Mouse (Mus musculus): Measurements from ENCODE around the gene Dhx16.

The Dhx16 gene

DNA sequence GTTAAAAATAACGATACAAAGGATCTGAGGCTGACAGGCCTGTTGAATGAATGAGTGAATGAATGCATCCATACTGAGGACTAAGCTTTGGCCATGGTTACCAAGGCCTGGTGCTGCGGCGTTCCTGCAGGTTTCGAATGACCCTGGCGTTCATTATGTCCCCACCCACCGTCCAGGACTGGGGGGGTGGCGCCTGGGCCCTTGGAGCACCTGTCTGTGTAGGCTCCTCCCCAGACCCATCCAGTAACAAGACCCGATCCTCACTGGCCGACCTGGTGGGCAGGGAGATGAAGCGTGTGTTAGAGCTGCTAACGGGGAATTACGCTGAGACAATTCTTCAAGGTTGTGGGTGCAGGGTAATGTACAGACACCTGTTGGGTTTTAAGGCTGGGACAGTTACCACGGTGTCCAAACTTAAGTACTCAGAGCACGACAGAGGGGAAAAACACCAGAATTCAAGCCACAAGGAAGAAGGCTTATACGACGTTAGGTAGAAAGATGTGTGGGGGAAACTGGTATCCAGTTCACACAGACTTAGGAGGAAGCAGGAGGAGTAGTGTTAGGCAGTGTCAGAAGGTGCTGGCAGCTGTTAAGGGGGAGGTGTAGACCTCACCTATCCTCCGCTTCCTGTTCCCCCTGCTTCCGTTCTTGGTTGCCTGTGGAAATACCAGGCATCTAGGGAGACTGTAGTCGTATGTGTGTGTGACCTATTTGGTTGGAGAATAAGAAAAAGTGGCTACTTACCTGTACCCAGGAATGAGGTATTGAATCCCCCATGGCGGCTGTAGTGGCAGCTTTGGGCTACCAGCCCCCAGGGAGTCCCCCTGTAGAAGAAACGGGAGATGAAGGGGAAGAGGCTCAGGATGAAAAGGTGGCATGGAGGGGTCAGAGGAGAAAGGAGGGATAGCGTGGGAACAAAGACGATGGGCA lies 18.3 kb downstream of the Dhx16 start:
- DNase-seq, result no peak

DNA sequence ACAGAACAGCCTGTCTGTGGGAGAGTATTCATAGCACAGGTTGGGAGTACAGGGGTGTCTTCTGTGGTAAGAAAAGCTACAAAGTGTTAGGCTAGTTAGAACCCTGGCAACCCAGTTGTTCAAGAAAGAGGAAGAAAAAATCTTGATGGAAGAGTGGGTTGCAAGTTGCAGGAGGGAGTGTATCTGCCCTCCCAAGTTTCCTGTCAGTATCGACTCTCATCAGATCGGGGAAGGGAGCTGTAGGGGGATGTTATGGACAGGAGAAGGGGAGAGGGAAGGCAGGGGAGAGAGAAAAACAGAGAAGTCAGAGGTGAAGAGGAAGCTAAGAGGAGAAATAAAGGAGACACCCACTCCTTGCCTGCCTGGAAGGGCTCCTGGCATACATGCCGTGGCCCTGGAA lies 21.0 kb downstream of the Dhx16 start:
- DNase-seq, result no peak

DNA sequence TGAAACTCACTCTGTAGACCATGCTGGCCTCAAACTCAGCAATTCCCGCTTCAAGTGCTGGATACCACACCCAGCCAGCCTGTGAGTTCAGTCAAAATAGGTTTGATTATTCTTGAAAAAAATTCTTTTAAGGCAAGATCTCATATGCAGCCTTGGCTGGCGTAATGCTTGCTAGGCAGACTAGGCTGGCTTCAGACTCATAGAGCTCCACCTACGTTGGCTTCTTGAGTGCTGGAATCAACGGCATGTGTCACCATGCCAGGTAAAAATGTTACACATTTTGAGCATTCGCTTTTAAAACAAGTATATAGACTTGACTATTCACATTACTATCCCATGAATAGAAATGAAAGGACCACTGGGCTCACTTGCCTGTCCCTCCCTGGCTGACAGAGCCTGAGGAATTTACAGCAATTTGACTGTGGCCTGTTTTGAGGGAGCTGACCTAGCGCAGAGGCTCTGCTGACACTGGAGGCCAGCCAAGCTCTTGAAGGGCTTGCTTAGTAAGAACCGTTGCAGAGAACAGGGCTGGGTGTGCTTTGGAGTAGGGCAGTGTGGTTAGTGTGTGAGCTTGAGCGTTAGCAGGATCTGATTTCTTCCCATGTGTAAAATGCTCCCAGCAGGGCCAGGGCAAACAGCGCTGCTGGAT lies 23.8 kb downstream of the Dhx16 start:
- DNase-seq, result no peak

DNA sequence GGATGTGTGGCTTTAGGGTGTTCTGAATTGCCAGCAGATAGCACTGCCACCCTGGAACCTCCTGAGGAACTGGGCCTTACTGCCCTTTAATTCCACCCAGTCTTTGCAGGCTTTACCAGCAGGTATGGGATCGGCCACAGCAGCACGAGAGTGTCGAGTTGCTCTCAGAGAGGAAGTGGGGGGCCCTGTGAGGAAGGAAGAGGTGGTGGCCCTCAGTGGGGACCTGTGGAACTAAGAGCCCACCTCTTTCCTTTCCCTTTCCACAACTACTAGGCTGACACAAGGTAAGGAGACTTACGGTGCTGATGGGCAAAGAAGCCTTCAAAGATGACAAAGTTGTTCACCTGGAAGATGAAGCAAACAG lies 24.4 kb downstream of the Dhx16 start:
- no peak for DNase-seq

DNA sequence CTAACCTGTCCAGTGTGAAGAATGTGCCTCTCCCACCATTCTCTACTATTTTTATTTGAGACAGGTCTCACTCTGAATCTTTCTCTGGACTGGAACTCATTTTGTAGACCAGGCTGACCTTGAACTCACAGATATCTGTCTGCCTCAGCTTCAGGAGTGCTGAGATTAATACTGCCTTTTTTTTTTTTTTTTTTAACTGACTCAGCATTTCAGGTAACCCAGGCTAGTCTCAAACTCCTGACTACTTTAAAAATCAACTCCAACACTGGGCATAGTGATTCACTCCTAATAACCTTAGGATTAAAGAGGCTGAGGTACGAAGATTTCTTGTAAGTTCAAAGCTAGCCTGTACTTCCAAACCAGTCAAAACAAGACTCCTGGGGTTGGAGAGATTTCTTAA lies 26.0 kb downstream of the Dhx16 start:
- DNase-seq, result no peak

GRCm38 (mm10) chr17:35907609-35908008 lies 28.0 kb downstream of the Dhx16 start:
- no peak for DNase-seq

GRCm38 (mm10) chr17:35909186-35909918 lies 29.7 kb downstream of the Dhx16 start:
- DNase-seq, result no peak

DNA sequence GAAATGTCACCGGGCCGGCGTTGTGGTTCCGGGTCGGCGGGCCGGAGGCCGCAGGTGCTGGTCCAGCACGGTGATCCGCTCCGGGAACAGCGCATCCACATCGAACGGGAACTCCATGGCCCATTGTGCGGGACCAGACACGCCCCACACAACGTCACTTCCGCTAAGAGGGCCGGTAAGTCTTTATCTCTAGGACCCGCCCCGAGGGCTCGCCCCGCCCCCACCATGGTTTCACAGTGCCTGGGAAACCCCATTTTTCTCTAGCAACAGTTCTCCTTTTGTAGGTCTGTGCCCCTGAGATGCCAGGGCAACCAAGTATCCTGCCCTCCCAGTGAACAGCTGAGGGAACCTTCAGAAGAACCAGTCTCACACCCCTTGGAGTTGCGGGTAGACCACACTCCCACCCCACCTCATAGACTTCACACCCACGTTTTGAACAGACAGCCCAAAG lies 30.3 kb downstream of the Dhx16 start, which contains the start of gene Atat1:
Gene Atat1, minus strand, starts transcription at position 157 of the 451 bp plus-strand sequence.
- DNase-seq, result peak; percentile 87 to 89

DNA sequence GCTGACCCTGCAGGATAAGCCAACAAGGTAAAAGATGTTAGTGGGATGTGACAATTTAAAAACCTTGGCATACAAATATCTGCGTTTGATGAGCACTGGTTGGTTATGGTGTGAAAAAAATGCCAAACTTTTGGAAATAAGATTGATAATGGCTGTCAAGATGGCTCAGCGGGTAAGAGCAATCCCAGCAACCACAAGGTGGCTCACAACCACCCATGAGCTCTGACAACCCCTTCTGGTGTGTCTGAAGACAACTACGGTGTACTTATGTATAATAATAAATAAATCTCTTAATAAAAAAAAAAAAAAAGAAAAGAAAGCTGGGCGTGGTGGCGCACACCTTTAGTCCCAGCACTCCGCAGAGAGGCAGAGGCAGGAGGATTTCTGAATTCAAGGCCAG lies 35.4 kb downstream of the Dhx16 start:
- DNase-seq, result no peak

DNA sequence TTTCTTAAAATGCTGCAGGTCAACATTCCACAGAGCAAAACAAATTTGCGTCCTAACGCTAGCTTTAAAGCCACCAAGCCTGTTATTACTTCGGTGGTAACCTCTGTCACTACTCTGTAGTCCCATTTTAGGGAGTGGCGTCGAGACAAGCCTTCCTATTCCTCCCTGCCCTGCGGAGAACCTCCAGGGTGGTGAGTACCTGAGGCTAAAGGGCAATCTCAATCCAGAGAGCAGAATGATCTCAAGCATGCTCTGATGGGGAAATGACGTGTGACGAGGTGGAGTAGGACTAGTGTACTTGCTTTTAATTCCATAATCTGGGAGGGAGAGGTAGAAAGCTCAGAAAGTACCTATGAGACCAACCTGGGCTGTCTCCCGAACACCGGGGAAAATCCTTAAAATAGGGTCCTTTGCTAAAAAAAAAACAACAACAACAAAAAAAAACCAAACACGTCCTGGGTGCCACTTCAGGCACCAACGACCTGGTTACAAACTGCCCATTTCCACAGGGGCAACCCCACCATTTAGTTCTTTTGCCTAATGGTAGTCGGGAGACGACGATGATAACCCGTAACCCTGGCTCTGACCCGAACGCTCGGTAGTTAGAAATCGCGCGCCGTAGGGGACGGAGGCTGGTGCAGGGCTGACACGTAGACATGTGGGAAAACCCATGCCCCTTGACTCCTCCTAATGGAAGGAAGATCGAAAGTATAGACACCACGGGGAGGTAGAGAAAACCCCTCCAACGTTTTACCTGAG lies 36.1 kb downstream of the Dhx16 start:
- no peak for DNase-seq

GRCm38 (mm10) chr17:35916297-35917142 lies 36.9 kb downstream of the Dhx16 start, which contains the start of the genes Mrps18b and Ppp1r10:
TSS of gene Mrps18b (minus strand) at chr17:35916389.
TSS of gene Ppp1r10 (plus strand) at chr17:35916434.
- DNase-seq, result peak; percentile 99 to 100

- peak in 1 of 2 experiments; percentile 56 for DNase-seq
These were observed 37.5 kb downstream of the Dhx16 start for GRCm38 (mm10) chr17:35917143-35917462.

GRCm38 (mm10) chr17:35917463-35918251 lies 38.0 kb downstream of the Dhx16 start:
- DNase-seq, result no peak

GRCm38 (mm10) chr17:35918276-35919059 lies 38.8 kb downstream of the Dhx16 start:
- no peak for DNase-seq

GRCm38 (mm10) chr17:35919060-35919715 lies 39.6 kb downstream of the Dhx16 start:
- peak; percentile 94 to 97 for DNase-seq

- DNase-seq, result no peak
These were observed 40.3 kb downstream of the Dhx16 start for GRCm38 (mm10) chr17:35919864-35920301.

GRCm38 (mm10) chr17:35920384-35920783 lies 40.8 kb downstream of the Dhx16 start:
- DNase-seq, result no peak

DNA sequence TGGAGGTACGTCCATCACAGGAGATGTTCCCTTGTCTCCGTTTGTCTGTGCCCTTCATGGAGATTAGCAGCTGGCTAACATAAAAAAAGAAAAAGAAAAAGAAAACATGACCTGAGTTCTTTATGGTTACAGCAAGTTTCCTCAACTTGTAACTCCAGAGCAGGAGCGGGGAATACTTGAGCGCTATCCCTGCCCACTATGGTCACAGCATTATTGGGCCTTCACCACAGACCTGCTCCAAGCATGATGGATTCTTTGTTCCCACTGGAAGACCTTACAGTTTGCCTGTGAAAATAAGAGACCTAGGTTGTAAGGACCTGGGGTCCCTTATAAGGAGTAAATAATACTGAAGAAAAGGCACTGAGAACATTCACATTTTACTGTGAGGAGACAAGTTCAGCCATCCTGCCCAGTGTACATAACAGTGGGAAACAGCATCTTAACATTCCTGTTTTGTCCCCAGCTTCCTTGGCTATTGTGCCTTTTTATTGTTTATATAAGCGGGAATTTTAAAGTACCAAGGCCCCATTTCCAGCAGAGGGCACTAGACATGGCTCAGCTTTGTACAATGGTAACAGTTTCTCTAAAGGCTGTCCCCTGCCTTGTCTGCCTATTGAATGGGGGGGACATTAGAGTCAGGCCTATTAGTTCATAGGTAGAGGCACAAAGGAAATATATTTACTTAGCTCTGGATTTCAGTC lies 41.4 kb downstream of the Dhx16 start:
- no peak for DNase-seq

- no peak for DNase-seq
These were observed 42.1 kb downstream of the Dhx16 start for GRCm38 (mm10) chr17:35921710-35922109.
